Mouse (Mus musculus) urinary bladder, postnatal 10 days (tissue): ENCODE measurements at regions not wholly inside any gene's neighbourhood (a gene's known extent, or its start where the extent isn't known, plus 50 kb on each side); places are given as distances from the start of the nearest gene placed in this dataset.

Experiments
- DNase-seq: peaks from one replicate; pipeline ENCODE4 v3.0.0; 2022; ENCODE audit warnings: low spot score

- no peak for DNase-seq
Measured at GRCm38 (mm10) chr10:99417591-99417990, 154.6 kb downstream of the Dusp6 start.

GRCm38 (mm10) chr10:99418497-99418896, 155.5 kb downstream of the Dusp6 start:
- DNase-seq: no peak

GRCm38 (mm10) chr10:99419532-99419931, 156.5 kb downstream of the Dusp6 start:
- no peak for DNase-seq

- DNase-seq: no peak
Measured at GRCm38 (mm10) chr10:99423406-99423805, 160.4 kb downstream of the Dusp6 start.

GRCm38 (mm10) chr10:99425265-99425664, 162.2 kb downstream of the Dusp6 start:
- no peak for DNase-seq

- no peak for DNase-seq
Measured at GRCm38 (mm10) chr10:99430175-99430574, 167.1 kb downstream of the Dusp6 start.

- DNase-seq: no peak
Measured at GRCm38 (mm10) chr10:99430669-99431561, 167.9 kb downstream of the Dusp6 start.

- DNase-seq: no peak
Measured at GRCm38 (mm10) chr10:99437060-99437459, 174.0 kb downstream of the Dusp6 start.

GRCm38 (mm10) chr10:99440169-99440568, 177.1 kb downstream of the Dusp6 start:
- no peak for DNase-seq

GRCm38 (mm10) chr10:99441014-99441413, 178.0 kb downstream of the Dusp6 start:
- DNase-seq: no peak

GRCm38 (mm10) chr10:99441931-99442330, 178.9 kb downstream of the Dusp6 start:
- no peak for DNase-seq

- DNase-seq: no peak
Measured at GRCm38 (mm10) chr10:99443453-99444170, 180.6 kb downstream of the Dusp6 start.

- no peak for DNase-seq
Measured at GRCm38 (mm10) chr10:99450714-99451625, 187.9 kb downstream of the Dusp6 start.

GRCm38 (mm10) chr10:99451639-99452417, 188.8 kb downstream of the Dusp6 start:
- DNase-seq: no peak

GRCm38 (mm10) chr10:99456180-99456579, 193.1 kb downstream of the Dusp6 start:
- DNase-seq: no peak

- no peak for DNase-seq
Measured at GRCm38 (mm10) chr10:99458047-99458446, 195.0 kb downstream of the Dusp6 start.

GRCm38 (mm10) chr10:99459171-99459660, 196.2 kb downstream of the Dusp6 start:
- DNase-seq: no peak

GRCm38 (mm10) chr10:99459823-99460361, 196.9 kb downstream of the Dusp6 start:
- no peak for DNase-seq

- DNase-seq: no peak
Measured at GRCm38 (mm10) chr10:99460847-99461445, 197.9 kb downstream of the Dusp6 start.

GRCm38 (mm10) chr10:99461446-99461966, 198.5 kb downstream of the Dusp6 start:
- no peak for DNase-seq
